Mouse (Mus musculus) myocyte (in vitro differentiated cells): Measurements from ENCODE around the gene Dop1a. TPM values are rescaled to one million over a fixed set of nuclear protein-coding genes. Genes with fewer than 3 reads are reported as not detected.

Experiments
- H3K27me3 ChIP-seq: one replicate; pipeline ENCODE4 v1.6.1; 2011; ENCODE audit not compliant: control insufficient read depth, insufficient read depth, insufficient read length
- H3K36me3 ChIP-seq: one replicate; pipeline ENCODE4 v1.6.1; 2011; ENCODE audit not compliant: control insufficient read depth, insufficient read depth
- H3K4me2 ChIP-seq: one replicate; pipeline ENCODE4 v1.6.1; 2011; ENCODE audit warnings: low read depth, control low read depth
- H3K4me3 ChIP-seq: one replicate; pipeline ENCODE4 v1.5.1; 2011; ENCODE audit warnings: mild to moderate bottlenecking, control low read depth, moderate library complexity
- H3K79me2 ChIP-seq: one replicate; pipeline ENCODE4 v1.6.1; 2011; ENCODE audit not compliant: control insufficient read depth, insufficient read depth
- H3ac ChIP-seq: one replicate; pipeline ENCODE4 v1.6.1; 2011; ENCODE audit not compliant: control insufficient read depth, insufficient read length
- CEBPB ChIP-seq: IDR thresholded peaks from 2 replicates; pipeline ENCODE4 v1.6.1; 2011; ENCODE audit warnings: mild to moderate bottlenecking, moderate library complexity; ENCODE audit not compliant: poor library complexity, insufficient read depth, severe bottlenecking
- E2F4 ChIP-seq: IDR thresholded peaks from one replicate; pipeline ENCODE4 v1.6.1; 2011; ENCODE audit warnings: mild to moderate bottlenecking, control low read depth, moderate library complexity; ENCODE audit not compliant: insufficient read depth
- MAX ChIP-seq: IDR thresholded peaks from one replicate; pipeline ENCODE4 v1.6.1; 2011; ENCODE audit warnings: low read depth, mild to moderate bottlenecking, control low read depth
- MYOD1 ChIP-seq, 3 experiments: IDR thresholded peaks; one replicate each; pipeline ENCODE4 v1.6.1; 2011; ENCODE audit warnings: control low read depth in 2 of 3, low read depth in 2 of 3, mild to moderate bottlenecking in 2 of 3, moderate library complexity in 1 of 3; ENCODE audit not compliant: insufficient read length in 2 of 3, control insufficient read depth in 1 of 3
- MYOG ChIP-seq, 3 experiments: IDR thresholded peaks; one replicate each; pipeline ENCODE4 v1.6.1; 2011; ENCODE audit warnings: control low read depth in 2 of 3, low read depth in 2 of 3, mild to moderate bottlenecking in 2 of 3; ENCODE audit not compliant: insufficient read length in 2 of 3, control insufficient read depth in 1 of 3, insufficient read depth in 1 of 3
- POLR2A ChIP-seq: IDR thresholded peaks from one replicate; pipeline ENCODE4 v1.6.1; 2011; ENCODE audit warnings: low read depth, mild to moderate bottlenecking, control low read depth, moderate library complexity; ENCODE audit not compliant: insufficient read length
- POLR2AphosphoS2 ChIP-seq: IDR thresholded peaks from one replicate; pipeline ENCODE4 v1.6.1; 2011; ENCODE audit warnings: low read depth, control low read depth; ENCODE audit not compliant: insufficient read length
- REST ChIP-seq: IDR thresholded peaks from one replicate; pipeline ENCODE4 v1.6.1; 2011; ENCODE audit warnings: mild to moderate bottlenecking, control low read depth, moderate library complexity; ENCODE audit not compliant: insufficient read depth, insufficient read length
- SRF ChIP-seq: IDR thresholded peaks from one replicate; pipeline ENCODE4 v1.6.1; 2011; ENCODE audit warnings: low read depth; ENCODE audit not compliant: control insufficient read depth, insufficient read length
- TCF12 ChIP-seq: IDR thresholded peaks from one replicate; pipeline ENCODE4 v1.6.1; 2011; ENCODE audit warnings: mild to moderate bottlenecking, control low read depth; ENCODE audit not compliant: poor library complexity, insufficient read depth, severe bottlenecking
- TCF3 ChIP-seq: IDR thresholded peaks from one replicate; pipeline ENCODE4 v1.6.1; 2011; ENCODE audit warnings: low read depth, control low read depth; ENCODE audit not compliant: insufficient read length
- USF1 ChIP-seq: IDR thresholded peaks from one replicate; pipeline ENCODE4 v1.6.1; 2011; ENCODE audit warnings: low read depth, mild to moderate bottlenecking, control low read depth, moderate library complexity
- polyA plus RNA-seq: library from polyadenylated mRNA; unstranded; fragments of >200 nt; fragmentation: generic; extraction: Trizol; gene quantifications from one replicate; pipeline ENCODE4 v1.2.1, GENCODE M21; 2012; ENCODE audit warnings: missing spikeins

Dop1a gene
- polyA plus RNA-seq, 1 experiment = 3.1 TPM

GRCm38 (mm10) chr9:86560543-86560942 is 93.6 kb downstream of the Dop1a start:
- TF ChIP-seq USF1 (no peak), POLR2A (no peak), MAX (no peak), E2F4 (no peak), SRF (no peak), CEBPB (no peak), POLR2AphosphoS2 (no peak), REST (no peak), TCF3 (no peak), MYOD1 (IDR thresholded peaks at IDR 0.05; ENCODE audit: control insufficient read depth in 1 of 3, insufficient read length in 2 of 3, low read depth in 2 of 3) (no peak)

DNA sequence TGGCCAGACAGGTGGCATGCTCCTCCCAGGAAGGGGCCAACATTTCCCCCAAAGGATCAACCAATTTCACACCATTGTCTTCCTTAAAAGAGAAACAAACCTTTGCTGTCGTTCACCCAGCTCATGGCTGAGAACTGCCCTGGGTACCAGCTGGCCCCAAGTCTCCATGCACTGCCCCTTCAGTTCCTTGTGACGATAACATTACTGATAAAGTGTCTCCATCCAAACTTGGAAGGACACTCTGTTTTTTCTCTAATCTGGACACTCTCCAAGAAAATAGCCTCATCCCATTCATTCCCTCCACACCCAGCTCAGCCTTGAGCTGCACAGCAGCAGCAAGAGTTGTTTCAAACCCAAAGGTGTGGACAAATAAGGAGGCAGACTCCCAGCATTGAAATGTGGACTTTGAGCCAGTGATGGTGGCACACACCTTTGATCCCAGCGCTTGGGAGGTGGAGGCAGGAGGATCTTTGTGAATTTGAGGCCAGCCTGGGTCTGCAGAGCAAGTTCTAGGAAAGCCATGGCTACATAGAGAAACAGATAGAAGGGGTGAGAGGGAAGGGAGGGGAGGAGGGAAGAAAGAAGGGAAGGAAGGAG is 102.5 kb downstream of the Dop1a start:
- no peak for TF ChIP-seq E2F4
- TF ChIP-seq MAX = no peak
- TF ChIP-seq REST = no peak
- no peak for TF ChIP-seq MYOD1 (IDR thresholded peaks at IDR 0.05; ENCODE audit: control insufficient read depth in 1 of 3, insufficient read length in 2 of 3, low read depth in 2 of 3)
- no peak for TF ChIP-seq TCF3
- TF ChIP-seq POLR2A = no peak
- TF ChIP-seq MYOG (IDR thresholded peaks at IDR 0.05; ENCODE audit: control insufficient read depth in 1 of 3, insufficient read depth in 1 of 3, insufficient read length in 2 of 3, low read depth in 2 of 3) = no peak
- TF ChIP-seq TCF12 = no peak
- no peak for TF ChIP-seq SRF
- no peak for TF ChIP-seq USF1
- H3K27me3 ChIP-seq = no peaks in the 10 kb centered on the region
- no peak overlapping the region for H3K4me2 ChIP-seq
- peaks cover 9% of the 10 kb centered on the region for H3K79me2 ChIP-seq
- H3ac ChIP-seq = no peak overlapping the region
- H3K4me3 ChIP-seq = no peak overlapping the region
- H3K36me3 ChIP-seq = peaks cover 4% of the 10 kb centered on the region

More at GRCm38 (mm10) chr9:86560543-86560942, 93.6 kb downstream of the Dop1a start:
- no peak overlapping the region for H3K4me2 ChIP-seq
- no peak overlapping the region for H3K4me3 ChIP-seq
- peaks cover 28% of the 10 kb centered on the region for H3K36me3 ChIP-seq
- no peak overlapping the region for H3ac ChIP-seq
- H3K27me3 ChIP-seq = no peaks in the 10 kb centered on the region
- no peaks in the 10 kb centered on the region for H3K79me2 ChIP-seq

GRCm38 (mm10) chr9:86570261-86570890 is 103.4 kb downstream of the Dop1a start:
- Histone ChIP-seq H3K27me3 (no peaks in the 10 kb centered on the region), H3K4me3 (peak overlapping the region; percentile 59), H3K4me2 (peak overlapping the region; percentile 85), H3K79me2 (peaks cover 9% of the 10 kb centered on the region), H3K36me3 (no peaks in the 10 kb centered on the region), H3ac (no peak overlapping the region)
- TF ChIP-seq MAX (no peak), E2F4 (no peak), TCF12 (no peak), POLR2A (no peak), TCF3 (no peak), MYOD1 (IDR thresholded peaks at IDR 0.05; ENCODE audit: control insufficient read depth in 1 of 3, insufficient read length in 2 of 3, low read depth in 2 of 3) (no peak), MYOG (IDR thresholded peaks at IDR 0.05; ENCODE audit: control insufficient read depth in 1 of 3, insufficient read depth in 1 of 3, insufficient read length in 2 of 3, low read depth in 2 of 3) (no peak), POLR2AphosphoS2 (no peak), USF1 (no peak), CEBPB (no peak), SRF (no peak), REST (no peak)

DNA sequence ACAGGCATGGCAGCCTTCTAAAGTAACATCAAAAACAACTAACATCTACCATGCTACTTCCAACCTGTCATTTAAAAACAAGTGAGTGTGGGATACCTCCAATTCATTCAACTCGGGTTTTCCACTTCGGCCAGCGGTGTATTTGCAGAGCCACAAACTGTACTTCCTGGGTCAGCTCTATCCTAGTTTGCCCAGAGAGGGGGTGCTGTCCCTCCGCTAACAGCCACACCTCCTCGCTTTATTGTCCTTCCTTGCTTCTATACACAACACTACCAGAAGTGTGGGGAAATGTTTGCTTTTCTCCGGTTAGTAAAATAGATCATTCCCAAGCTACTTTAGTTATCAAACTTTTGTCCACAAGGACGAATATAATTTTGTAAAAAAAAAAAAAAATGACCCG is 104.0 kb downstream of the Dop1a start:
- H3K79me2 ChIP-seq = peaks cover 9% of the 10 kb centered on the region
- H3ac ChIP-seq = peak overlapping the region; percentile 63
- H3K27me3 ChIP-seq = no peaks in the 10 kb centered on the region
- TF ChIP-seq SRF = no peak
- no peak for TF ChIP-seq POLR2AphosphoS2
- no peak for TF ChIP-seq MAX
- TF ChIP-seq POLR2A = no peak
- H3K4me3 ChIP-seq = peak overlapping the region; percentile 59
- H3K36me3 ChIP-seq = no peaks in the 10 kb centered on the region
- H3K4me2 ChIP-seq = peak overlapping the region; percentile 85

DNA sequence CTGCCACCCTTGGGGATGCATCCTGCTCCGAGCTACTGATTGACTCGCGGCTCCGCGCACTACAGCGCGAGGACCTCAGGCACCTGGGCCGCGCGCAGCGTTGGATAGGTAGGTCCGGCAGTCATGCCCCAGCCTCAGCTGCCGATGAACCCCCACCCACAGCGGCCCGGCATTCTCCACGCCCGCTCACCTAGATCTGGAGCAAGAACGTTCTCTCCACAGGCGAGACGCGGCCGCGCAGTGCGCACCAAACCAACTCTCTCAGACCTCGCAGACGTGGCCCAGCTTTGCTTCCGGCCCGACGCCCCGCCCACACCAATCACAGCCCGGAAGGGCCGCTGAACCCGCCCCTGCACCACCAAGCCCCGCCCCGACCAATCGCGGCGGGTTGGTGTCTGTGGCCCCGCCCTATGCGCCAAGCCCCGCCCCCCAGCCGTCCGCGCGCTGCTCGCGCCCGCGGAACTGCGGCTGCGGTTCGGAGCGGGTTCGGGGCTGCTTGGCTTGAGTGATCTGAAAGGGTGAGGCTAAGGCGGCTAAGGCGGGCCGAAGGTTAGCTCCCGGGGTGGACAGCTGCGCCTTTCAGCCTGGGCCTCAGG is 104.7 kb downstream of the Dop1a start, which contains the start of the genes Pgm3 and Rwdd2a:
TSS of gene Pgm3 (minus strand) at position 303 of the 596 bp plus-strand sequence.
TSS of gene Rwdd2a (plus strand) at position 452 of the 596 bp plus-strand sequence.
- H3K4me2 ChIP-seq = peak within 1 kb of the TSS; percentile 85
- peaks cover 9% of the 10 kb centered on the region for H3K79me2 ChIP-seq
- H3K27me3 ChIP-seq = no peaks in the 10 kb centered on the region
- peak in 1 of 3 experiments; percentile 2 for TF ChIP-seq MYOD1 (IDR thresholded peaks at IDR 0.05; ENCODE audit: control insufficient read depth in 1 of 3, insufficient read length in 2 of 3, low read depth in 2 of 3)
- no peak for TF ChIP-seq TCF12
- no peak for TF ChIP-seq MYOG (IDR thresholded peaks at IDR 0.05; ENCODE audit: control insufficient read depth in 1 of 3, insufficient read depth in 1 of 3, insufficient read length in 2 of 3, low read depth in 2 of 3)
- TF ChIP-seq E2F4 = no peak
- TF ChIP-seq USF1 = no peak
- no peak for TF ChIP-seq TCF3
- no peak for TF ChIP-seq CEBPB
- TF ChIP-seq REST = no peak
- TF ChIP-seq POLR2AphosphoS2 = peak; percentile 95
- TF ChIP-seq SRF = no peak
- TF ChIP-seq MAX = no peak
- TF ChIP-seq POLR2A = peak; percentile 99
- H3ac ChIP-seq = peak within 1 kb of the TSS; percentile 63
- H3K4me3 ChIP-seq = peak within 1 kb of the TSS; percentile 59
- H3K36me3 ChIP-seq = no peaks in the 10 kb centered on the region
